Mouse (Mus musculus) intestine, embryonic 16.5 days (tissue): ENCODE measurements around the gene Sh3gl3. TPM values are rescaled to one million over a fixed set of nuclear protein-coding genes. Genes with fewer than 3 reads are reported as not detected.

Experiments used
- ATAC-seq: fragments of 200-750 bp; cut with Nextera tagmentation; 2 replicates; pipeline ENCODE4 v1.8.0; 2017; ENCODE audit warnings: moderate TSS enrichment, moderate library complexity
- H3K27ac ChIP-seq: fragments of 300-500 bp; sonication (generic); 2 replicates; pipeline ENCODE4 v1.5.1; 2014; ENCODE audit warnings: mild to moderate bottlenecking, low read length
- H3K27me3 ChIP-seq: fragments of 300-500 bp; sonication (generic); replicated peaks from 2 replicates; pipeline ENCODE4 v1.6.1; 2014; ENCODE audit warnings: low read length, control low read depth, mixed read lengths; ENCODE audit not compliant: control insufficient read depth, insufficient read depth
- H3K36me3 ChIP-seq: fragments of 300-500 bp; sonication (generic); 2 replicates; pipeline ENCODE4 v1.6.1; 2014; ENCODE audit warnings: low read length, control low read depth; ENCODE audit not compliant: control insufficient read depth, insufficient read depth
- H3K4me1 ChIP-seq: fragments of 300-500 bp; sonication (generic); 2 replicates; pipeline ENCODE4 v1.6.1; 2014; ENCODE audit warnings: low read length, control low read depth, mixed read lengths; ENCODE audit not compliant: control insufficient read depth, insufficient read depth
- H3K4me2 ChIP-seq: fragments of 300-500 bp; sonication (generic); 2 replicates; pipeline ENCODE4 v1.6.1; 2014; ENCODE audit warnings: low read depth, low read length, control low read depth
- H3K4me3 ChIP-seq: fragments of 300-500 bp; sonication (generic); 2 replicates; pipeline ENCODE4 v1.5.1; 2014; ENCODE audit warnings: mild to moderate bottlenecking, low read length
- H3K9ac ChIP-seq: fragments of 300-500 bp; sonication (generic); 2 replicates; pipeline ENCODE4 v1.6.1; 2014; ENCODE audit warnings: low read depth, low read length
- H3K9me3 ChIP-seq: fragments of 300-500 bp; sonication (generic); 2 replicates; pipeline ENCODE4 v1.6.1; 2016; ENCODE audit warnings: low read length, control low read depth; ENCODE audit not compliant: control insufficient read depth
- whole genome bisulfite sequencing: fragments of 180-500 bp; shearing (Covaris S2); extraction: QIAGEN DNeasy Blood & Tissue Kit; methylation state at CpG from one replicate; pipeline ENCODE4 v1.1.7; 2014; 5-methylcytosine and 5-hydroxymethylcytosine counted together
- polyA plus RNA-seq: library from polyadenylated mRNA; unstranded; fragments of >200 nt; fragmentation: Nextera tagmentation; extraction: Ambion mirVana; gene quantifications from 2 replicates; pipeline ENCODE4 v1.2.1, GENCODE M21; 2015

The Sh3gl3 gene
- polyA plus RNA-seq, 1 experiment from 2014 or later = 7.9 TPM

DNA sequence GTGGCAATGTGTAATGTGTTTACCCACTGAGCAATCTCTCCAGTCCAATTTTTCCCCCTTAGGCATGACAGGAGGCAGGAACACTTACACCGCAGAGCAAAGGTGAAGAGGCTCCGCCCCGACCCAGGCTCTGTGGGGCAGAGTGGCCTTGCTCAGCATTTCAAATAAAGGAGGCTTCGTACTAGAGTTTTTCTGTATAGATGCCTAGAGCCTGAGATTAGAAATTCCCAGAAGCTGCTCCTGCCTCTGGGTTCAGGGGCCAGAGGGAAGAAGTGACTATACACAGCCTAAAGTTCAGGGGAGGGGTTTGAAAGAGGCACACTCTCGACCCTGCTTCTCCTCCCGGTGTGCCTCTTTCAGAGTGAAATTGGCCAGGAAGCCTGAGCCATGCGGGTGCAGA lies 59.6 kb downstream of the Sh3gl3 start:
- Histone ChIP-seq H3K9ac (no peak overlapping the region), H3K27ac (no peak overlapping the region), H3K27me3 (no peaks in the 10 kb centered on the region), H3K36me3 (no peaks in the 10 kb centered on the region), H3K4me1 (peaks cover 7% of the 10 kb centered on the region; the same call in 1 of the 2 replicates), H3K4me2 (no peak overlapping the region), H3K4me3 (no peak overlapping the region), H3K9me3 (no peaks in the 10 kb centered on the region)
- ATAC-seq = no peak
- WGBS = 70% methylated on average over 7 of the region's 7 CpGs

GRCm38 (mm10) chr7:82234010-82234897 lies 60.6 kb downstream of the Sh3gl3 start:
- no peak for ATAC-seq
- Histone ChIP-seq H3K4me1 (peaks cover 7% of the 10 kb centered on the region; the same call in 1 of the 2 replicates), H3K36me3 (no peaks in the 10 kb centered on the region), H3K4me2 (no peak overlapping the region), H3K4me3 (no peak overlapping the region), H3K27me3 (no peaks in the 10 kb centered on the region), H3K9me3 (no peaks in the 10 kb centered on the region), H3K9ac (no peak overlapping the region), H3K27ac (no peak overlapping the region)
- 42% methylated on average over 11 of the region's 11 CpGs for WGBS

DNA sequence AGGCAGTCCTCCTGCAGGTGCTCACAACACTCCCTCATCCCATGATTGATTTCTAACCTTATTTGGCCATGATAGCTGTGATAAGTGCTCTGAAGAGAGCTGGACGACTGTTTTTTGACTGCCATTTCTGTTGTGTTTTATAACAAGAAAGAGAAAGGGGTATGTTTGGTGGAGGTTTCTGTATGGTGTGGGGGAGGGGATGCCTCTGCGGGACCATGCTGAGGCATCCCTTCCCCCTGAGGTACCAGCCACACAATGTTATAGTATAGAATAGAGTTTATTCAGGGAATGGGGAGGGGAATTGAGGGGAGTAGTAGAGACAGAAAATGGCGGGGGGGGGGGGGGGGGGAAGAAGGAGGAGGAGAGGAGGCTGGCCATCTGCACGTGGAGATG lies 61.3 kb downstream of the Sh3gl3 start:
- Histone ChIP-seq H3K9me3 (no peaks in the 10 kb centered on the region), H3K4me1 (peaks cover 7% of the 10 kb centered on the region; the same call in 1 of the 2 replicates), H3K4me3 (no peak overlapping the region), H3K27ac (no peak overlapping the region), H3K4me2 (no peak overlapping the region), H3K9ac (no peak overlapping the region), H3K36me3 (no peaks in the 10 kb centered on the region), H3K27me3 (no peaks in the 10 kb centered on the region)
- 37% methylated on average over 3 of the region's 4 CpGs for WGBS
- ATAC-seq = no peak

DNA sequence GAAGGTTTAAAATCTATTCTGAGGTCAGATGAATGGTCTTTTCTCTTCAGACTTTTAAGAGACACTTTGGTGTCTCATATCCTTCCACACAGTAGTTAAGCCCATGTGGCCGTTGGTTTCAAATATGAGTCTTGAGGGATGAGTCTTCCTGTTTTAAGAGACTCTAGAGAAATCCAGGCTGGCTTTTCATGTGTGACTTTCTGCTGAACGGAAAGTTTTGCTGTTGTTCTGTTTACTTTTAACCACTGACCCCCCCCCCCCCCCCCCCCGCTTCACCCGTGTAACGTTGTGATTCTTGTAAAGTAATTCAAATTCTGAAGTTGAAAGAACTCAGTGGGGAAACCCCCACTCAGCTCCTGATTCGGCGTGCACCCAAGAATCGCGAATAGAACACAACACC lies 61.8 kb downstream of the Sh3gl3 start:
- H3K4me2 ChIP-seq = no peak overlapping the region
- no peak overlapping the region for H3K27ac ChIP-seq
- no peaks in the 10 kb centered on the region for H3K36me3 ChIP-seq
- 66% methylated on average over 9 of the region's 9 CpGs for WGBS
- no peak overlapping the region for H3K4me3 ChIP-seq
- ATAC-seq = no peak
- no peaks in the 10 kb centered on the region for H3K27me3 ChIP-seq
- H3K4me1 ChIP-seq = peaks cover 7% of the 10 kb centered on the region; the same call in 1 of the 2 replicates
- no peaks in the 10 kb centered on the region for H3K9me3 ChIP-seq
- H3K9ac ChIP-seq = no peak overlapping the region

DNA sequence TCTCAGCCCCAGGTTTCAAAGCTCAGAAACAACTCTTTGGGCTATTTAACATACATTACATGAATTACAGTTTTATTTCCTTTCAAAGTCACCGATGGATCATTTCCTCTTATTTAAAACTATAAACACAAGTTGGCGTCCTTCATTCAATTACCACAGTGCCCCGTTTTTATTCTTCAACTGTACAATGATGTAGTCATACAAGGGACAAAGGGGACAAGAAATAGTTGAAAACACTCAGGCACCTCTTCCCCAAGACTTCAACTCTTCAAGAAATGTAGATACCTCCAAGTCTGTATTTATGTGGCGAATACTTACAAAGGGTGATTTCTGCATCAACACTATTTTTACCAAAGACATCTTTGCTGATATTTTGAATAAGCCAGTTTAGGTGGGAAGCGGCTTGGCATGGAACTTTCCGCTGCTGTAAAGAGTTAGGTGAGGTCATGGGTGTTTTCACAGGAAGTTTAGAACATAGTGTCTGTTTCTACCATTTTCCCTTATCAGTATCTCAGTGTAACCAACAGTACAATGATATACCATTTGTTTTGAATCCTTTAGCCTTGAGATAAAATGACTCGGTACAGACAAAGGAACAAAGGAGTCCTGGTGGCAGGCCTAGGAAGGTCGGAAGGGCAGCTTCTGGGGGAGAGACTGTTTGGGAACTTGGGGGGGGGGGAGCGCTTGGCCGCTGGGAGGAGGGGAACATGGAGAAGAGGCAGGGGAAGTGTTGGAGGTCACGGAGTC lies 62.7 kb downstream of the Sh3gl3 start:
- no peak for ATAC-seq
- Histone ChIP-seq H3K9ac (no peak overlapping the region), H3K9me3 (no peaks in the 10 kb centered on the region), H3K4me1 (peaks cover 7% of the 10 kb centered on the region; the same call in 1 of the 2 replicates), H3K27me3 (no peaks in the 10 kb centered on the region), H3K4me2 (no peak overlapping the region), H3K27ac (no peak overlapping the region), H3K36me3 (no peaks in the 10 kb centered on the region), H3K4me3 (no peak overlapping the region)
- 65% methylated on average over 11 of the region's 11 CpGs for WGBS

DNA sequence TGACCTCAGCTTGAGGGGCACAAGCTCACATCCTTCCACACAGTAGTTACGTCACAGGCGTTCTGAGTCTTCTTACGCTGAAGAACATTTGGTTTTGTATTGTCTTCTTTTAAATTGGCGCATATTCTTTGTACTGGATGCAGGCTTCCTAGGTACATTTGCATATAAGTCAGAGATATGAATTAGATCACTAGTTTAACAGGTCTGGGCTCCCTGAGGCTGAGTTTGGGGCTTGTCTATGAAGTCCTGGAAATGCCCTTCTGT lies 63.2 kb downstream of the Sh3gl3 start:
- H3K36me3 ChIP-seq = no peaks in the 10 kb centered on the region
- H3K4me1 ChIP-seq = peaks cover 7% of the 10 kb centered on the region; the same call in 1 of the 2 replicates
- H3K9ac ChIP-seq = no peak overlapping the region
- no peak overlapping the region for H3K4me3 ChIP-seq
- H3K27me3 ChIP-seq = no peaks in the 10 kb centered on the region
- no peaks in the 10 kb centered on the region for H3K9me3 ChIP-seq
- WGBS = 92% methylated on average over 4 of the region's 4 CpGs
- H3K27ac ChIP-seq = no peak overlapping the region
- H3K4me2 ChIP-seq = no peak overlapping the region
- ATAC-seq = no peak

GRCm38 (mm10) chr7:82240424-82241240 lies 67.0 kb downstream of the Sh3gl3 start:
- no peak for ATAC-seq
- Histone ChIP-seq H3K4me3 (no peak overlapping the region), H3K4me2 (no peak overlapping the region)

DNA sequence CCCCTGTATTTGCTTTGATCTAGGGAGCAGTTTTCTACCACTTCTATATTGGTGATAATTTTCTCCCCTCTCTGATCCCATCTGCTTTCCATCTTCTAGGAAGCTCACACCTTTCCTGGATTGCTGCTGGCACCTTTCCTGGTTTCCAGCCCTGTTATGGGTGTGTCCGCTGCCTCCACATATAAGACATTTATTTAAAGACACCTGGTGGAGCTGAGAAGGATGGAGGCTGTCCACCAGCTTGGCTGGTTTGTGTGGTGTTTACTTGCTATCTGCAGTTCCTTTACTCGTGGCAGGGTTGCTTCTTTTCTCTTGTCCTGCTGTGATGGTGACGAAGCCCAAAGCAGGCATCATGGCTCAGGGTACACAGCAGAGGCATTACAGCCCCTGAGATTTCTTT lies 71.1 kb downstream of the Sh3gl3 start:
- H3K36me3 ChIP-seq = no peaks in the 10 kb centered on the region
- H3K27me3 ChIP-seq = no peaks in the 10 kb centered on the region
- no peak overlapping the region for H3K9ac ChIP-seq
- no peak for ATAC-seq
- H3K9me3 ChIP-seq = no peaks in the 10 kb centered on the region
- H3K4me2 ChIP-seq = no peak overlapping the region
- H3K4me3 ChIP-seq = no peak overlapping the region
- H3K4me1 ChIP-seq = no peaks in the 10 kb centered on the region
- 88% methylated on average over 3 of the region's 3 CpGs for whole genome bisulfite sequencing
- no peak overlapping the region for H3K27ac ChIP-seq

More at GRCm38 (mm10) chr7:82240424-82241240, 67.0 kb downstream of the Sh3gl3 start:
- Histone ChIP-seq H3K27ac (no peak overlapping the region), H3K4me1 (no peaks in the 10 kb centered on the region), H3K9me3 (no peaks in the 10 kb centered on the region), H3K9ac (no peak overlapping the region), H3K27me3 (no peaks in the 10 kb centered on the region), H3K36me3 (no peaks in the 10 kb centered on the region)
- WGBS = 66% methylated on average over 8 of the region's 8 CpGs
